Mouse (Mus musculus) skeletal muscle tissue, adult 2 months (tissue): ENCODE data around the gene Phkg1.
"Not testable (repeated sequence)": the region's sequence is repeated elsewhere in the genome, so short reads cannot be mapped to it uniquely, and the experiment has no call there.

Source experiments
- DNase-seq: peaks from one replicate; pipeline ENCODE4 v3.0.0-alpha.2; 2012; ENCODE audit warnings: low read depth, low spot score

Gene Phkg1

DNA sequence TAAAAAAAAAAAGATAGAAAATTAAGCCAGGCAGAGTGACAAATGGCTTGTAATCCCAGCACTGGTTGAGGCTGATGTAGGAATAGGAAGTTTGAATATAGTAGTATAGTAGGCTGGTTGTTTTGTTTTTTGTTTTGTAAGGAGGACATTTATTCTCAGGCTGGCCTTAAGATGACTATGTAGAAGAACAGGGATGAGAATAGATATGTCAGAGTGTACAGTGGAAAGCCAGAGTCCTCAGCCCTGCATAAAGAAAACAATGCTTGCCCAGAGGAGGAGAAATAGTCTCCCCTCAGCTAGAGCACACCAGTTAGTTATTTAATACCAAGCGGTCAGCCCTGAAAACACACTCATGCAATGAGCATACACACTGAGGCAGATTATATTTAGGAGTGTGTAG is at the start of gene Phkg1:
Phkg1 (minus strand) TSS at position 101 of the 400 bp plus-strand sequence.
- DNase-seq: no peak

DNA sequence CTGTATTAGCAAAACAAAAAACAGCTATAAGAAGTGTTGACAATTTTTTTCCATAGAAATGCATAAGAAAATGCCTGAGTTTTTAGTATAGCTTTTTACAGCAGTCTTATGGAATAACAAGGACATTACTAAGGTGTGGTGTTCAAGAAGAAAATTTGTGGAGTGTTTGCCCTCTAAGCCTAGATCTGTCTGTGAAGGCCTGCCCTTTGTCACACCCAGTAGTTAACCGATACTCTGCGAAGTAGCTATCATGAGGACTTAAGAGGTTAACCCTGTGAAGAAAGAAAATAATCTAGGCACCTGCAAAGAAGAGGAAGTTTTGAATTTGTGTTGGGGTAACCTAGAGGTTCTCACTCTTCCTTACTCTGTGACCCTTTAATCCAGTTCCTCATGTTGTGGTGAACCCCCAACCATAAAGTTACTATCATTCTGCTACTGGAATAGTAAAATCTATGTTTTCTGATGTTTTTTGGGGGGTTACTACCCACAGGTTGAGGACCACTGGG is 49.2 kb upstream of the Phkg1 start:
- no peak for DNase-seq

- no peak for DNase-seq
Measured at GRCm38 (mm10) chr5:129943402-129943801, 45.1 kb upstream of the Phkg1 start.

- DNase-seq: not testable (repeated sequence)
Measured at GRCm38 (mm10) chr5:129942073-129942939, 44.0 kb upstream of the Phkg1 start.

- peak; percentile 100 for DNase-seq
Measured at GRCm38 (mm10) chr5:129941495-129942045, 43.2 kb upstream of the Phkg1 start, which contains the start of gene Vkorc1l1. Gene Vkorc1l1, plus strand, starts transcription at chr5:129941970.

GRCm38 (mm10) chr5:129940736-129941494 is 42.6 kb upstream of the Phkg1 start:
- no peak for DNase-seq

DNA sequence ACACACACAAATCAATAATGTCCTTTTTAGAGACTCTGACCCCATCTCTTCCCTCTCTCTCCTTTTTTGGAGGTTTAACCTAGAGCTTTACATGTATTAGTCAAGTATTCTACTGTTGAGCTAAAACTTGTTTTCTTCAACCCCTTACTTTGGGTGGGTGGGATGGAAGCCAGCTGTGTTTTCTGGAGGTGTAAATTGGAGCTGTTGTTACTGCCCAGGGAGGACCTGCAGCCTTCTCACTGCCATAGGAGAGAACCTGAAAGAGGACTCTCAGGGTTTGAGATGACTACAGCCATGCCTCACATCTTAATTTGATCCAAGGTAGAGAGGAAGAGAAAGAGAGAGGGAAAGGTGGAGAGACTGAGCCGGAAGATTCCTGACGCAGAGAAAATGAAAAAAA is 41.9 kb upstream of the Phkg1 start:
- no peak for DNase-seq

- no peak for DNase-seq
Measured at GRCm38 (mm10) chr5:129936941-129937340, 38.6 kb upstream of the Phkg1 start.

DNA sequence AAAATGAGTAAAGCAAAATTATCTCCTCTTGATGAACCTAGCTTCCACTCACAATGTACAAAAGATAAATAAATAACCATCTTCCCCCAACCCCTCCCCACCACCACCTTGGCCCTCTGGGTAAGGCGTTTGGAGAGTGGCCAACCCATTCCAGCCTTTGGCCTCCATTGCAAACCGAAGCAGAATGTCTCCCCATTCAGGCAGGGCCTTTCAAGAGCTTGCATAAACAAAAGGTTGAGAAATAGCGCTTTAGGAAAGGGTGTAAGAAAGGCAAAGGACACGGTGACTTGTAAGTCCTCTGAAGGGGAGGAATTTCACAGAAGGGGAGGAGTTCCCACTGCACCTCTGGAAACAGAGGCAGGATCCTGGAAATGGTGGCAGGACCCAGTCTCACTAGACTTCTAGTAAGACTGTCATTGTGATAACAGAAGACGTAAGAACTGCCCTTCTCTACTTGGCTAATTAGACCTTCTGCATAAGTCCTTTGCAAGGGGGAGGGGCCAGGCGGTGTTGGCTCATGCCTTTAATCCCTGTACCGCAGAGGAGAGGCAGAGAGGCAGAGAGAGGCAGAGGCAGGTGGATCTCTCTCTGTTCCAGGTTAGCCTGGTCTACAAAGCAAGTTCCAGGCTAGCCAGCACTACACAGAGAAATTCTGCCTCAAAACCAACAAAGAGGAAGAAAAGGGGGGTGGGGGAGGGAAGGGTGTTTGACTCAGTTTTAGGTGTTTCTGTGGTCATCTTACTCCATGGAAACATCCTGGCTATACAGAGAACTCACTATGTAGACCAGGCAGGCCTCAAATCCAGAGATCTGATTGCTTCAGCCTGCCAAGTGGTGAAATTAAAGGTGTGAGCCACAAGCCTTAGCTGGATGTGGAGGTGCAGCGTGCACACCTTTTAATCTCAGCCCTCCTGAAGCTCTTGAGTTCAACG is 31.8 kb upstream of the Phkg1 start:
- DNase-seq: no peak

DNA sequence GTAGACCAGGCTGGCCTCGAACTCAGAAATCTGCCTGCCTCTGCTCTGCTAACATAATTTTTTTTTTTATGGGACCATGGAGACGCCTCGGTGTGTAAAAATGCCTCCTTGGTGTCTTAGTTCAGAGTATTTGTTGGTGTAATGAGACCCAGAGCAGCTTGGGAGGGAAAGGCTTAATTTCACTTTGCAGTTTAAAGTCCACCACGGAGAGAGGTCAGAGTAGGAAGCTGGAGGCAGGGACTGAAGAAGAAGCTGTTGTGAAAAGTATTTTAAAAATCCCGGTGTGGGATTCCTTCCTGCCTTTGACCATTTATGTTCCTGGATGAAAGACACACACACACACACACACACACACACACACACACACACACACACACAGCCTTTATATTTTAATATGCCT is 27.6 kb upstream of the Phkg1 start:
- no peak for DNase-seq

DNA sequence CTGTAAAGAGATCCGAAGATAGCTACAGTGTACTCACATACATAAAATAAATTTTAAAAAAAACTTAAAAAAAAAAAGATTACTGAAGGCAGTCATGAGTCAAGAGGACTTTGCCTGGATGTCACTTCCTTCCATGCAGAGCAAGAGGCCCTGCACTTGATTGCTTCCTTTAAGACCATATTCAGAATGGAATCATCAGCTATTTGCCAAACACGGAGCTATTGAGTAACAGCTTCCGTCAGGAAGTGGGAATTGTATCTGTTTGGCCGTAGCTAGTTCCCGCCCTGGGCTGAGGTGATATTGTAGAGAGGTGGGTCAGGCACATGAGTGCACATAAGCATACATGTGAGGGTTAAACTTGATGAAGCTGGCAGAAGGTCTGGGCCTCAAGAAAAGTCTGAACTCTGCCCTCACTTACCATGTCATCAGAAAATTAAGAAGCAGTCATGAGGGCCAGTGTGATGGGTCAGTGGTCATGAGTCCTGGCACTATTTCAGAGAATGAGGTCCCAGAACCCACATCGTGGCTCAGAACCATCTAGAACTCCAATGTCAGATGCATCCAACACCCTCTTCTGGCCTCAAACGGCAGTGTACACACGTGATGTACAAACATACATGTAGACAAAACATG is 26.6 kb upstream of the Phkg1 start:
- no peak for DNase-seq

GRCm38 (mm10) chr5:129921972-129922371 is 23.6 kb upstream of the Phkg1 start:
- no peak for DNase-seq

DNA sequence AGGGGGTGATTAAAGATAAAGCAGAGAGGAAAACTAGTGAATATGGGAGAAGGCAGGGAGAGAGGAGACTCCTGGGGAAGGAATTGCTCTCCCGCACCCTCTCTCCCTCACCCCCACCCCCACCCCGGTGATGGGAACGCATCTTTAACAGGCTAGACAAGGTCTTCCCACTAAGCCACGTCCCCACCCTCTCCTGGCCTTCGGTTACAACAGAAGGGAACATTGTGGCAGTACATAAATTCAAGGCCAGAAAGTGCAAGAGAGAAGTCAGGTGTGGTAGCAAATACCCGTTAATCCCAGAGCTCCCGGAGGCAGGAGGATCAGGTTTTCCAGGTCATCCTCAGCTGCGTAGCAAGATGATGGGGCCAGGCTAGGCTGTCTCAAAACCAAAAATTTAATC is 21.0 kb upstream of the Phkg1 start:
- no peak for DNase-seq

- no peak for DNase-seq
Measured at GRCm38 (mm10) chr5:129918752-129919151, 20.4 kb upstream of the Phkg1 start.

- no peak for DNase-seq
Measured at GRCm38 (mm10) chr5:129918065-129918651, 19.8 kb upstream of the Phkg1 start.

DNA sequence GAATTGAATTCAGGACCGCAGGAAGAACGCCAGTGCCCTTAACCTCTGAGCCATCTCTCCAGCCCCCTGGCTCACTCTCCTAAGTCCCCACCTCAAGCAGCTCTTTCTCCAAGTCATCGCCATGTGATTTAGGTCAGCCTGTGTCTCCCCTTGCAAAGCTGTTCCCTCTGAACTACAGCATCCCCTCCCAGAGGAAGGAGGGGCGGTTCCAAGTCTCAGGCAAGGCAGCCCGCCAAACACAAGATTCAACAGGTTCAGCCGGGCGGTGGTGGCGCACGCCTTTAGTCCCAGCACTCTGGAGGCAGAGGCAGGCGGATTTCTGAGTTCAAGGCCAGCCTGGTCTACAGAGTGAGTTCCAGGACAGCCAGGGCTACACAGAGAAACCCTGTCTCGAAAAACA is 17.1 kb upstream of the Phkg1 start:
- DNase-seq: not testable (repeated sequence)

GRCm38 (mm10) chr5:129914024-129914423 is 15.7 kb upstream of the Phkg1 start:
- DNase-seq: peak; percentile 18

DNA sequence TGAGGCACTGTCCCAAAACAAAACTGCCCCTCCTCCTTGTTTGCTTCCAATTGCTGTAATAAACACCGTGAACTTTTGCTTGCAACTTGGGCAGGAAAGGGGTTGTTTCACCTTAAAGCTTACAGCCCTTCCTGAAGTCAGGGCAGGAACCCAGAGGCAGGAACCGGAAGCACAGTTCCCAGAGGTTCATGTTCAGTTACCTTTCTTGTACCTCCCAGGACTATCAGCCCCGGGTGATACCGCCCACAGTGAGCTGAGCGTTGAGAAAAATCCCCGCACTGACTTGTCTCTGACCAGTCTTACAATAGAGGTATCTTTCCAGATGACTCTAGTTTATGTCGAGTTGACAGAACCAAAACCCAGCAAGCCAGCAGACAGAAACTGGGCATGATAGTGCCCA is 11.2 kb upstream of the Phkg1 start:
- DNase-seq: no peak

DNA sequence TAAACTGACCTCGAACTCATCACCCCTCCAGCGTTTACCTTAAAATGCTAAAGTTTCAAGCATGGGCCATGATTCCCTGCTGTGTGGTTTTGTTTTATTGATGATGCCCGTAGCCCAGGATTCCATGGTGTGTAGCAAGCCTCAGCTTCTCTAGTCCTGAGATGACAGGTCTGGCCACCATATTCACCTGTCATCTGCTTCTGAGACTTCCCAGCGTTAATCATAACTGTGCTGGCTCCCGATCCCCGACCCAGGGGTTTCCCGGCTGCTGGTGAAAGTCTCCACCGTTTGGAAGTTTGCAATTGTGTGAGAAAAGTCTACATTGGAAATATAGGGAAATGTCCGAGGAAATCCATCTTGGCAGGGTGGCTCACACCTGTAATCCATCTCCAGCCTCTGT is 10.8 kb upstream of the Phkg1 start:
- no peak for DNase-seq

DNA sequence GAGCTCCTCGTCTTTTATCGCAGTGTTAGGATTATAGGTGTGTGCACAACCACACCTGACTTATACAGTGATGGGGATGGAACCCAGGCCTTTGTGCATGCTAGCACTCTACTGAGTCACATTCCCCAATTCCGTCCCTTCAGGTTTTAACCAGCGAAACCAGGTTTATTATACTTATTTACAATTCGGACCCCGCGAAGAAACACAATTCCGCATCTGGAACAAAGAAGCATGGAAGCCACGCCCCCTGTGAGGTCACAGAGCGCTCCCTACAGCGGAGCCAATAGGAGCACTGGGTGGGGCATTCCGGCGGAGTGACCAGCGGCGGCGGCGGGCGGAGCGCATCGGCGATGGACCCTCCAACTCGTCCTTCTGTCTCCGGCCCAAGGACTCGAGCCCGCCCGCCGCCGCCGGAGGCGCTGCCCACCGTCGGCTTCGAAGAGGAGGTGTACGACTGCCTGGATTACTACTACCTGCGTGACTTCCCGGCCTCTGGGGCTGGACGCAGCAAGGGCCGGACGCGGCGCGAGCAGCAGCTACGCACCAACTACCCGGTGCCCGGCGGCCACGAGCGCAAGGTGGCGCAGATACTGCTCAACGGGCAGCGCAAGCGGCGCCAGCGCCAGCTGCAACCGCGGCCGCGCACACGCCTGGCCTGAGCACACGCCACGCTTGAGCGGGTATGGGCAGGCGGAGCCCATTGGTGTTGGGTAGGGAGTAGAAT is 10.1 kb upstream of the Phkg1 start, which contains the start of gene Nupr1l:
Nupr1l (plus strand) TSS at position 299 of the 724 bp plus-strand sequence.
- DNase-seq: peak; percentile 63
